Mouse (Mus musculus) adrenal gland, adult 8-10 months (tissue): ENCODE data around the gene Galnt10. TPM values are rescaled to one million over a fixed set of nuclear protein-coding genes. Genes with fewer than 3 reads are reported as not detected.

Experiments used
- DNase-seq: peaks from one replicate; pipeline ENCODE4 v3.0.0; 2022
- total RNA-seq, 4 experiments: library from RNA; stranded (reverse); gene quantifications; 2 replicates each; pipeline ENCODE4 v1.2.4; 2022

Galnt10 gene
- total RNA-seq, result 10 to 100 TPM; 55.7 to 76.3 (median 61.3) TPM

DNA sequence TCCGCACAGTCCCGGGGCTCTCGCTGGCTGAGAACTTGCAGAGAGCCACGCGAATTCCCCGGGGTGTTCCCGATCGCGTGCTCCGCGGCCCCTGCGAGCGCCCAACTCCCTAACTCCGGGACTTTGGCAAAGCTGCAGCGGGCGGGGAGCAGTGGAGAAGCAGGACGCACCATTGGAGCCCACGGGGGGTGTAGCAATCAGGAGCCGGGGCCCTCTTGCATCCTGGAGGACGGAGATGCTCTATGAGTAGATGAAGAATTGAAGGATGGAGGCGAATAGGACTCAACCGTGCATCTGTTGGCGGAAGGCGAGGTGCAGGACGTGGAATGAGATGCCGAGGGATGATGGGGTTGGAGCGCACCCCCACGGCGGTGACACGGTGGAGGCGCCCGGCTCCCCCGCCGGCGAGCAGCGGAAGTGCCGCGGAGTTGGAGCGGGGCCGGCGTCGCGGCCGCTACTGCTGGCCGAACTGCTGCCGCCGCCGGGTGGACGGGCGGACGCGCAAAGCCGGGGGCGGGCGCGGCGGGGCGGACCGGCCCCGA, at the start of gene Galnt10:
Galnt10 (plus strand) TSS at position 425 of the 542 bp plus-strand sequence.
- DNase-seq, result peak; percentile 76

- no peak for DNase-seq
Measured at GRCm38 (mm10) chr11:57595899-57596298, 49.3 kb upstream of the Galnt10 start.

DNA sequence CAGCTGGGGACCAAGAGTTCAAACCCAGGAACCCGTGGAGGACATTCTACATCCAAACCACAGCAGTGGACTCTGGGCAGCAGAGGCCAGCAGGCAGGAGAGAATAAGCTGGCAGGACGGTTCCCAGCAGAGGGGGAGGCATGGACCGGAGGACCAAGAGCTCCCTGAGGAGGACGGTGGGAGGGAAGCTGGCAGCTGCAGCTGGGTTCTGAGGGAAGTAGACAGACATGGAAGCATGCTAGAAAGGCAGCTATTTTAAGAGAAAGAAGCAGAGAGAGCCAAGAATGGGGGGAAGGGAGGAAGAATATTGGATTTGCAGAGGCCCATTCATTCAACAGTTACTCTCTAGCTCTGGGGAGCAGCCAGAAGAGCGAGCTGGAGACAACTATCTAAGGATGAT, 47.1 kb upstream of the Galnt10 start:
- no peak for DNase-seq

GRCm38 (mm10) chr11:57599304-57599703, 45.9 kb upstream of the Galnt10 start:
- DNase-seq, result no peak

GRCm38 (mm10) chr11:57600113-57600512, 45.1 kb upstream of the Galnt10 start:
- no peak for DNase-seq

DNA sequence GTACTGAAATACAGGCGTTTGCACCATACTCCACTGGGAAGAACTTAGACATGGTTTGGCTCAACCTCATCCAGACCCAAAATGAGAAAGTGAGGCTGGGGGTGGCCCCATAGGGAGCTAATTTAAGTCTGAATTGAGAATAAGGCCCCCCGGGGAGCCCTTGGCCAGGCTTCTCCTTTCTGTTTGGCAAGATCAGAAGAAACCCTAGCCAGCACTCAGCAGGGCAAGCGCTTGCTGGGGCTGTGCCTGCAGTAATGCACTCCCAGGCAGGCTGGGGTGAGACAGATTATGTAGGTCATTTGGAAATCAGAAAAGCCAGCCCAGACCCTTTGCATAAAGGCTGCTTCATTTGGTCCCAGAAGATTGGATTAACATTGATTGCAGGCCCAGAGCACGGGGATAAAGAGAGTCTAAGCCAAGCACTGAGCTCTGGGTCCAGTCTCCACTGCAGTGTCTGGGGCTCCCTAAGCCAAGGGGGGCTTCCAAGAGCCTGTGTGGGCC, 44.6 kb upstream of the Galnt10 start:
- DNase-seq, result peak; percentile 3

DNA sequence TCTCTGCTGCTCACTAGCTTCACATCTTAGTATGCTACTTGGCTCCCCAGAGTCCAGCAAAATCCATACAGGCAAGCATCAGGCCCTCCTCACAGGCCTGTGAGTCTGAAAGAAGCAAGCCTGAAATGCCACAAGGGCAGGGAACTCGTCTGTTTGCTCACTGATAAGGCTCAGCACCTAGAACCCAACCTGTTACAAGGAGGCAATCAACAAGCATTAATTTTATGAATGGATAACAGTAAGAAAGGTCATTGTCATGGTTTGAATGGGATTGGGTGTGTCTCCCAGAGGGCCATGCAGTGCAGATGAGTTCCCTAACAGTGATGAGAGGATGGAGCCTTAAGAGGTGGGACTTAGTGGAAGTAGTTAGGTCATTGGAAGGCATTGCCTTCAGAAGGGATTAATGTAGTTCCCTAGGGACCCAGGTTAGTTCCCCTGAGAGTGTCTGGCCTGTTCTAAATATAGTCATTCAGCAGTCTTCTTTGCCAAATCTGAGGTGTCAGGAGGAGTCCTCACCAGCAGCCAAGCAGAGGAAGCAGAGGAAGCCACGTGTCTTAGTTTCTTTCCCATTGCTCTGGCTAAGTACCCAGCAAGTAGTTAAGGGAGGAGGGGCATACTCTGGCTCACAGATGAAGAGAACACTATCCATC, 43.3 kb upstream of the Galnt10 start:
- DNase-seq, result no peak

DNA sequence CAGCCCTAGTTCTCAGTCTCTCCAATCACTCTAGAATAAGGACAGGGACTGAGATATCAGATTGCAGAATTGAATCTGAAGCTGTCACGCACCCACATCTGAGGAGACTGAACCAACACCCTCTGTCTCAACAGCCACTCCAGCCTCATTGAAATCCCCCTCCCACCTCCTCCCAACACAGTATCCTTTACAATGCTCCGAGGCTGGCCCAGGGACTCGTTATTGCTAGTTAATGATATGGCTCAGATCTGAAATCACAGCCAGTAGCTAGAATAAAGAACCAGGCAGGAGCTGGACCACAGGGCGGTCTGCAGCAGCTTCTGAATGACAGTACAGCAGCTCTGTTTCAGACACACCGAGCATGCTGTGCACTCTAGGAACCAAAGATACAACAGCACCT, 40.2 kb upstream of the Galnt10 start:
- no peak for DNase-seq

DNA sequence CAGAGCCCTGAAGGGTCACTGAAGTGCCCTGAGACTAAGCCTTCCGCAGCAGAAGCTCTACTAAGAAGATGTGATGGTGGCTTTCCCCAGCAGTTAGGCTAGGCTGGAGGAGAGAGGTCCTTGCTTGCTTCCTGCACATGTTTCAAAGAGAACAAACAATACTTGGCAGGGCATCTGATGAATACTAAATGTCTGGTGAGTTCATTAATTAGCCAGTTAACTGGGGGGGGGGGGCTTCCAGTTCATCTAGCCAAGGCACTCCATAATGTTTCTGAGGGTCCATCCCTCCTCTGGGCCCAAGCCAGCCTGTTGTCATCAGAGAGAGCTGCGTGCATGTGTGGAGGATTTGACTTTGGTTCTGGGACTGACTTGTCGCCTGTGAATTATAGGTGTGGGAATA, 39.6 kb upstream of the Galnt10 start:
- DNase-seq, result no peak

DNA sequence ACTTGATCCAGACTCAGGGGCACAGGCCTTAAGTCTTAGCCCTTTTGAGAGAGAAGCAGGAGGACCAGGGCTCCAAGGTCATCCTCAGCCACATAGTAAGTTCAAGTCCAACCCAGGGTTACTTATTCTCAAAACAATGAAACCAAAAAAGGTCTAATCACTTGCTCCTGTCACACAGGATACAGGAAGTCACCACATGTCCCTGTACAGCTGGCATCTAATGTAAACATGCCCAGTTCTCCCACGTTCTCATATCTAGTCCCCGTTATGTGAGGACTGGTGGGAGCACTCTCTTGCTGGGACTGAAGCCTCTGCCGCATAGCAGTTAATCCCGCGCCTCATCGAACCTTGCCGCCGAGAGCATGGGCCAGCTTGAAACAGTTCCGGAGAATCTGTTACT, 30.7 kb upstream of the Galnt10 start:
- DNase-seq, result no peak

GRCm38 (mm10) chr11:57615286-57615685, 30.0 kb upstream of the Galnt10 start:
- no peak for DNase-seq

DNA sequence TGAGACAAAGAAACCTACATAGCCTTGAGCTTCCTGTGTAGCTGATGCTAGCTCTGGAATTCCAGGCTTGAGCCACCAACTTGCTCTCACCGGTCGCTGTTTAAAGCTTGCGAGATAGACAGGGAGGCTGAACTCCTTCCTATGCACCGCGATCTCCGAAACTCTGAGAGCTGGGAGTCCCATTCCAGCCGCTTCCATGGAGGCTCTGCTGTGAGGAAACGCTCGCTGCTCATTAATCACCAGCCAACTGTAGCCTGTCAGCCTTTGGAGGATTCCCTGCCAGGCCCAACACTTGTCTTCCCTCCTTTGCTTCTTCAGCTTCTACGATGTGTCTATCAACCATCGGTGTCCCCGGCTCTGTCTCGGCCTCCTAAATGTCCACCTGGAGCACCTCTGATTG, 29.4 kb upstream of the Galnt10 start:
- no peak for DNase-seq

- peak; percentile 51 for DNase-seq
Measured at GRCm38 (mm10) chr11:57617526-57618264, 27.5 kb upstream of the Galnt10 start.

DNA sequence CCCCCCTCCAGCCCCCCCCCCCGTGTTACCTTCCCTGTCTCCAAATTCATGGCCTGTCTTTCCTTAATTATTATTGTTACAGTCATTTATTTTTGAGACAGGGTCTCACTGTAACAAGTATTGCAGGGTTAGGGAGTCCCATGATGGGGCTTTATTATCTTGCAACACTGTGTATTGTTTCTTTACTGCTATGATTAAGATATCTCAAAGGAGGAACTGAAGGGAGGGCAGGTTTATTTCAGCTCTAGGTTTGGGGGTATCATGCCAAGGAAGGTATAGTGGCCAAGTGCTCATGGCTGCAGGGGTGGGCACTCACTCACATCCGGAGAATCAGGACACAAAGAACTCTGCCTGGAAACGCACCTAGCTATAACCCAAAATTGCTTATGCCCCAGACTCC, 23.8 kb upstream of the Galnt10 start:
- no peak for DNase-seq

DNA sequence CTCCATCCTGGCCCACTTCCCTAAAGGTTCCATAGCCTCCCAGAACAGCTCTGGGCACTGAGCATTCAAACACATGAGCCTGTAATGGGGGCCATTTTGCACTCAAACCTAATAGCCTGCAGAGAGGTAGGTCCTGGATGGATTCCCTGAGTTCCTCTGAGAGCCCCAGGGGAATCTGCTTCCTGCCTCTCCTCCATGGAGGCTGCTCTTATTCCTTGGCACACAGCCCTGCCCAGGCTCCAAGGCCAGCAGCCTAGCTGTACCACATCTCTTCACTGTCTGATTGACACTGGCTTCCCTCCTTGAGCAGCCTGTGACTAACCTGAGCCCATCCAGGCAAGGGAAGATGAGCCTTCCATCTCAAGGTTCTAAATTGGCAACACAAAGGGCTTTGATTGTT, 23.4 kb upstream of the Galnt10 start:
- peak; percentile 27 for DNase-seq

GRCm38 (mm10) chr11:57624490-57624893, 20.8 kb upstream of the Galnt10 start:
- DNase-seq, result no peak

DNA sequence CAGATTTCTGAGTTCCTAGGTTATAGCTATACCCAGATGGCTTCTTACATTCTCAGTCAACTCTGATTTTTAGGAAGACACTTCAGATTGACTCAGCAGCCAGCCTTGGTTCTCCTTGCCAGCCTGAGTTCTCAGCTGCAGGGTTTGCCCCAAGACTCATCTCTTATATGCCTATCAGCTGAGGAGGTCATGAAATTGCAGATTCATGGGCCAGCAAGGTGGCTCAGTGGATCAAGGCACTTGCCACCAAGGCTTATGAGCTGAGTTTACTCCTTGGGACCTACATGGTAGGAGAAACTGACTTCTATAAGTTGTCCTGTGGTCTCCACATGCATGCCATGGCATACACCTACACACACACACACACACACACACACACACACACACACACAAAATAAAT, 19.8 kb upstream of the Galnt10 start:
- DNase-seq, result no peak

DNA sequence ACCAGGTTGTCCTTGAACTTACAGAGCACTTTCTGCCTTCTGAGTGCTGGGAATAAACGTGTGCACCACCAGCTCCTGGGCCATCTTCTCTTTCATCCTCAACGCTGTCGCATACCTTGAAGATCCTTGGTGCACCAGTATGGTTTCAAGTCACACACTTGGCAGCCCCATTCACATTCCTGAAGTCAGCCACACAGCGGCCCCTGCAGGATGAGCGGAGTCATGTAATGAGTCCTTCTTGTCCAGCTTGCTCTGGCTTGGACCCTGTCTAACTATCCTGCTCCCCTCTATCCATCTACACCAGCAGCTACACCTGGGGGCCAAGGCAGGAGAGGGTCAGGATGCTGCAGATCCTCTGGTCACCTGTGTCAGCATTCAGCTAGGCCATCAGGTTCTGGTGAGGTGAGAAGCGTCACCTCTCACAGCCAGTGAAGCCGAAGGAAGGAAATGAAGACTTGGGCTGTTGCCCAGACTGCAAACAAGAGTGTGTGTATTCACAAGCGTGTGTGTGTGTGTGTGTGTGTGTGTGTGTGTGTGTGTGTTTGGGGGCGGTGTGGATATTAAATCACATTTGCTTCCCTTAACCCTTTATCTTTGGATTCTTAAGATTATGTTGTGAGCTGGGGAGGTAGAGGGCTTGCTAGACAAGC, 18.0 kb upstream of the Galnt10 start:
- no peak for DNase-seq

DNA sequence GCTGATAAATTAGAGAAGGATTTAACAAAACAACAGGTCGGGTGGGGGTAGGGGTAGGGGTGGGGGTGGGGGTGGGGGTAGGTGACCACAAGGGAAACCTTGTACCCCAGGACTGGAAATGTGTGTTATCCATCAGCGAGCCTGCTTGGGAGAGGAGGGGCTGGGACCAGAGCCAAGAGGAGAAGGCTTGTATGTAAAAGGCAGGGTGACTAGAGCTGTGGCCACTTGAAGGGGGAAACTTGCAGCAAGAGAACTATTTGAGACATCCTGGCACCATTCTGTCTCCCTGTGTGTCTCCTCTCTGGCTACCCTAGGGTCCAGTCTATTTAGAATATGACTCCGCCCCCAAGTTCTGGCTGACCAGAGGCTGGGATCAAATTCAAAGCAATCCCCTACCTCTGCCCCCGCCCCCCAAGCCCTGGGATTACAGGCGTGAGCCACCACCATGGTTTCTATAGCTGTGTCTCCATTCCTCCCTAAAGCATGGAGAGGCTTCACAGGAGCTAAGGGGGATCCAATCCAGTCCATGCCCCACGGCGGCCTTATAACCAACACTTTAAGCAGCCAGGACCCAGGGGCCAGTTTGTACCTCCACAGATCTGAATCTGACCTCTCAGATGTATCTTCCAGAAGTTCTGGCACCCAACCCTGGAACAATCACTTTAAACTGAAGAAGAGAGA, 13.3 kb upstream of the Galnt10 start:
- no peak for DNase-seq

- DNase-seq, result no peak
Measured at GRCm38 (mm10) chr11:57633006-57633405, 12.2 kb upstream of the Galnt10 start.

DNA sequence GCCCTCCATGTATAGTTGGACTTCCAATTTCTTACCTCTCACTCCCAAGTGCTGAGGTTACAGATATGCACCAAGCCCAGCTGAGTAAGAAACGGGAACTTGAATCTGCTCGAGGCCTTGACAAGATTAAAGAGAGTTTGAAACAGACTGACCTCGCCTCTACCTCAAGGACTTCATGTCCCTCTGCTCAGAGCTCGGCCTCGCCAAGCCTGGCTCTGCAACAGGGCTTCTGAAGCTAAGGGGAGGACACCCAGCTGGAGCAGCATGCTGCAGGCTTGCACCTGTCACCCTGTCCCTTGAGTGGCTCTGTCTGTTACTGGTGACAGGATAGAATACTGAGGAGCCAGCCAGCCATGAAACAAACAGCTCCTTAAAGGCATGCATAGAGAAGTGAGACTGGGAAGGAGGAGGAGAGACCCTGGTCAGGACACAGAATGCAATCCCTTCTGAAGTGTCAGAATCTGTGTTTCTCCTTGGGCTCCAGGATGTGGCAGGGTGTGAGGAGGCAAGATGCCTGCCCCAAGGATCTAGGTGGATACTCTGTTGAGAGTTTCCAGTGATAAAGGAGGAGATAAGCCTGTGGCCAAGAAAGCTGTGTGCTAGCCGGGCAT, 11.2 kb upstream of the Galnt10 start:
- DNase-seq, result peak; percentile 84

DNA sequence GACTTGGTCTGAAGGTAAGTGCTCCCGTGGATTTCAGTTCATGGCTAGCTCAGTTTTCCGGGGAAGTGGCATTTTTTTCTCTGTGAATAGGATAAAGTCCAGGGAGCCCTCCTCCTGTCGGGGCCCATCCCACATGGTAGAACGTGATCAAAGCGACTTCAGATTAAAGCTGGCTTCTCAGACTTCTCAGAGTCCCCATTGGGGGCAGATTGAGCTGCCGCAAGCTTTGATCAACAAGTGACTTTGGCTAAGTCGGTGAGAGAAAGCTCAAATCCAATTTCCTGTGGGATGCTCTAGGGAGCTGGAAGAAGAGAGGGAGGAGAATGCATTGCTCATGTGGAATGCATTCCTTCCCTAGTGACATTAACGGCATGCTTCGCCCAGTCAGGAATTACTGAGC, 10.1 kb upstream of the Galnt10 start:
- DNase-seq, result no peak
